Mouse (Mus musculus) retina, postnatal 7 days (tissue): ENCODE measurements at regions not wholly inside any gene's neighbourhood (a gene's known extent, or its start where the extent isn't known, plus 50 kb on each side); places are given as distances from the start of the nearest gene placed in this dataset.
A peak's percentile ranks its signal among the peaks of the same experiment; 100 is the strongest.

Experiments used
- DNase-seq: peaks from one replicate; pipeline ENCODE4 v3.0.0-alpha.2; 2012; ENCODE audit warnings: low read depth, low spot score

- DNase-seq, result peak; percentile 16
Measured at GRCm38 (mm10) chr2:67332211-67332610, 81.3 kb upstream of the Gm21830 start.

GRCm38 (mm10) chr2:67344711-67345110 lies 68.8 kb upstream of the Gm21830 start:
- DNase-seq, result no peak
